Mouse (Mus musculus) neural tube, embryonic 12.5 days (tissue): ENCODE results near the gene Ift46. TPM values are rescaled to one million over a fixed set of nuclear protein-coding genes. Genes with fewer than 3 reads are reported as not detected.

Source experiments
- ATAC-seq: fragments of 200-750 bp; cut with Nextera tagmentation; 2 replicates; pipeline ENCODE4 v1.8.0; 2017; ENCODE audit warnings: low read depth, mild to moderate bottlenecking, moderate TSS enrichment, moderate library complexity; ENCODE audit not compliant: low FRiP score
- H3K27ac ChIP-seq: fragments of 300-500 bp; sonication (generic); 2 replicates; pipeline ENCODE4 v1.5.1; 2016
- H3K27me3 ChIP-seq: fragments of 300-500 bp; sonication (generic); replicated peaks from 2 replicates; pipeline ENCODE4 v1.6.1; 2016; ENCODE audit warnings: mild to moderate bottlenecking
- H3K36me3 ChIP-seq: fragments of 300-500 bp; sonication (generic); 2 replicates; pipeline ENCODE4 v1.6.1; 2016; ENCODE audit warnings: mild to moderate bottlenecking
- H3K4me1 ChIP-seq: fragments of 300-500 bp; sonication (generic); 2 replicates; pipeline ENCODE4 v1.6.1; 2016
- H3K4me2 ChIP-seq: fragments of 300-500 bp; sonication (generic); replicated peaks from 2 replicates; pipeline ENCODE4 v1.6.1; 2016; ENCODE audit warnings: mild to moderate bottlenecking
- H3K4me3 ChIP-seq: fragments of 300-500 bp; sonication (generic); 2 replicates; pipeline ENCODE4 v1.5.1; 2016
- H3K9ac ChIP-seq: fragments of 300-500 bp; sonication (generic); 2 replicates; pipeline ENCODE4 v1.6.1; 2016; ENCODE audit warnings: mild to moderate bottlenecking
- H3K9me3 ChIP-seq: fragments of 300-500 bp; sonication (generic); 2 replicates; pipeline ENCODE4 v1.6.1; 2016; ENCODE audit warnings: mild to moderate bottlenecking
- whole genome bisulfite sequencing: fragments of 180-500 bp; shearing (Covaris S2); methylation state at CpG from one replicate; pipeline ENCODE4 v1.1.7; 2016; 5-methylcytosine and 5-hydroxymethylcytosine counted together
- polyA plus RNA-seq: library from polyadenylated mRNA; unstranded; fragments of >200 nt; fragmentation: Nextera tagmentation; extraction: Ambion mirVana; gene quantifications from 2 replicates; pipeline ENCODE4 v1.2.1, GENCODE M21; 2016

Gene Ift46
- polyA plus RNA-seq, 1 experiment from 2014 or later: 155 TPM

GRCm38 (mm10) chr9:44724665-44725064 lies 43.0 kb upstream of the Ift46 start:
- 50% methylated on average over 2 of the region's 2 CpGs for WGBS
- Histone ChIP-seq H3K4me1 (peaks cover 69% of the 10 kb centered on the region), H3K27ac (no peak overlapping the region), H3K9ac (peak overlapping the region; percentile 26; the same call in 1 of the 2 replicates), H3K27me3 (no peaks in the 10 kb centered on the region), H3K4me2 (no peak overlapping the region; the same call in 1 of the 2 replicates), H3K36me3 (no peaks in the 10 kb centered on the region), H3K4me3 (no peak overlapping the region), H3K9me3 (no peaks in the 10 kb centered on the region)
- ATAC-seq: no peak

- no peak overlapping the region for H3K4me2 ChIP-seq
- no peak for ATAC-seq
- peaks cover 54% of the 10 kb centered on the region for H3K4me1 ChIP-seq
- H3K9me3 ChIP-seq: no peaks in the 10 kb centered on the region
- WGBS: 47% methylated on average over 10 of the region's 10 CpGs
- no peak overlapping the region for H3K27ac ChIP-seq
- H3K4me3 ChIP-seq: no peak overlapping the region
- no peaks in the 10 kb centered on the region for H3K36me3 ChIP-seq
- H3K9ac ChIP-seq: no peak overlapping the region
- no peaks in the 10 kb centered on the region for H3K27me3 ChIP-seq
Measured at GRCm38 (mm10) chr9:44726431-44727146, 41.1 kb upstream of the Ift46 start.

GRCm38 (mm10) chr9:44727441-44727840 lies 40.3 kb upstream of the Ift46 start:
- Histone ChIP-seq H3K9me3 (no peaks in the 10 kb centered on the region), H3K4me3 (no peak overlapping the region), H3K27me3 (no peaks in the 10 kb centered on the region; the same call in 1 of the 2 replicates), H3K4me1 (peaks cover 52% of the 10 kb centered on the region), H3K9ac (no peak overlapping the region), H3K27ac (no peak overlapping the region), H3K36me3 (no peaks in the 10 kb centered on the region), H3K4me2 (no peak overlapping the region)
- 68% methylated on average over 5 of the region's 5 CpGs for WGBS
- no peak for ATAC-seq

GRCm38 (mm10) chr9:44732130-44732549 lies 35.6 kb upstream of the Ift46 start:
- peaks cover 30% of the 10 kb centered on the region for H3K4me1 ChIP-seq
- no peaks in the 10 kb centered on the region for H3K36me3 ChIP-seq
- WGBS: 75% methylated on average over 5 of the region's 5 CpGs
- H3K27ac ChIP-seq: no peak overlapping the region
- H3K9ac ChIP-seq: no peak overlapping the region
- H3K27me3 ChIP-seq: peaks cover 5% of the 10 kb centered on the region; the same call in 1 of the 2 replicates
- H3K4me2 ChIP-seq: peak overlapping the region; percentile 99
- ATAC-seq: no peak
- no peaks in the 10 kb centered on the region for H3K9me3 ChIP-seq
- H3K4me3 ChIP-seq: no peak overlapping the region

GRCm38 (mm10) chr9:44732921-44733530 lies 34.7 kb upstream of the Ift46 start:
- 54% methylated on average over 12 of the region's 12 CpGs for WGBS

GRCm38 (mm10) chr9:44733671-44734523 lies 33.8 kb upstream of the Ift46 start:
- ATAC-seq: peak; percentile 55
- H3K4me3 ChIP-seq: peak overlapping the region; percentile 64
- H3K36me3 ChIP-seq: no peaks in the 10 kb centered on the region
- peaks cover 5% of the 10 kb centered on the region; the same call in 1 of the 2 replicates for H3K27me3 ChIP-seq
- peaks cover 26% of the 10 kb centered on the region for H3K4me1 ChIP-seq
- 0 out of 2 replicates have a peak overlapping the region, but pooled peaks have one; percentile 4 for H3K27ac ChIP-seq
- no peaks in the 10 kb centered on the region for H3K9me3 ChIP-seq
- peak overlapping the region; percentile 99 for H3K4me2 ChIP-seq
- H3K9ac ChIP-seq: peak overlapping the region; percentile 69
- WGBS: under 1% methylated on average over 79 of the region's 79 CpGs

More at GRCm38 (mm10) chr9:44732921-44733530, 34.7 kb upstream of the Ift46 start:
- no peak for ATAC-seq
- Histone ChIP-seq H3K27me3 (peaks cover 5% of the 10 kb centered on the region; the same call in 1 of the 2 replicates), H3K4me3 (peak overlapping the region; percentile 64), H3K4me1 (peaks cover 26% of the 10 kb centered on the region), H3K36me3 (no peaks in the 10 kb centered on the region), H3K27ac (no peak overlapping the region), H3K9me3 (no peaks in the 10 kb centered on the region), H3K4me2 (peak overlapping the region; percentile 99), H3K9ac (peak overlapping the region; percentile 69; the same call in 1 of the 2 replicates)

GRCm38 (mm10) chr9:44734524-44735494 lies 32.9 kb upstream of the Ift46 start, which contains the start of gene Phldb1:
TSS of gene Phldb1 (minus strand) at chr9:44735198.
- peak within 1 kb of the TSS; percentile 64 for H3K4me3 ChIP-seq
- no peaks in the 10 kb centered on the region for H3K9me3 ChIP-seq
- peak within 1 kb of the TSS; percentile 99 for H3K4me2 ChIP-seq
- peaks cover 26% of the 10 kb centered on the region for H3K4me1 ChIP-seq
- peak within 1 kb of the TSS; percentile 69 for H3K9ac ChIP-seq
- ATAC-seq: peak; percentile 78
- H3K27me3 ChIP-seq: peaks cover 5% of the 10 kb centered on the region; the same call in 1 of the 2 replicates
- H3K27ac ChIP-seq: no peak within 1 kb of the TSS
- WGBS: under 1% methylated on average over 47 of the region's 47 CpGs
- no peaks in the 10 kb centered on the region for H3K36me3 ChIP-seq

- Histone ChIP-seq H3K4me1 (peaks cover 26% of the 10 kb centered on the region), H3K27me3 (peaks cover 5% of the 10 kb centered on the region; the same call in 1 of the 2 replicates), H3K4me2 (no peak overlapping the region), H3K36me3 (no peaks in the 10 kb centered on the region), H3K27ac (no peak overlapping the region), H3K9me3 (no peaks in the 10 kb centered on the region), H3K9ac (no peak overlapping the region), H3K4me3 (no peak overlapping the region)
- ATAC-seq: no peak
- 78% methylated on average over 6 of the region's 6 CpGs for WGBS
Measured at GRCm38 (mm10) chr9:44735886-44736285, 31.8 kb upstream of the Ift46 start.

GRCm38 (mm10) chr9:44736301-44736700 lies 31.4 kb upstream of the Ift46 start:
- H3K9ac ChIP-seq: no peak overlapping the region
- no peak overlapping the region for H3K4me2 ChIP-seq
- WGBS: 54% methylated on average over 2 of the region's 2 CpGs
- H3K9me3 ChIP-seq: no peaks in the 10 kb centered on the region
- ATAC-seq: no peak
- no peaks in the 10 kb centered on the region for H3K36me3 ChIP-seq
- H3K4me1 ChIP-seq: peaks cover 26% of the 10 kb centered on the region
- H3K27ac ChIP-seq: no peak overlapping the region
- H3K4me3 ChIP-seq: no peak overlapping the region
- H3K27me3 ChIP-seq: peaks cover 5% of the 10 kb centered on the region; the same call in 1 of the 2 replicates

GRCm38 (mm10) chr9:44737240-44737949 lies 30.3 kb upstream of the Ift46 start:
- Histone ChIP-seq H3K9me3 (no peaks in the 10 kb centered on the region), H3K4me2 (no peak overlapping the region), H3K9ac (no peak overlapping the region), H3K36me3 (peaks cover 2% of the 10 kb centered on the region; the same call in 1 of the 2 replicates), H3K4me1 (peaks cover 25% of the 10 kb centered on the region), H3K27me3 (peaks cover 5% of the 10 kb centered on the region; the same call in 1 of the 2 replicates), H3K27ac (no peak overlapping the region), H3K4me3 (no peak overlapping the region)
- 46% methylated on average over 8 of the region's 8 CpGs for WGBS
- no peak for ATAC-seq
